Mouse (Mus musculus): ENCODE measurements around the gene Gnb4.

The Gnb4 gene

DNA sequence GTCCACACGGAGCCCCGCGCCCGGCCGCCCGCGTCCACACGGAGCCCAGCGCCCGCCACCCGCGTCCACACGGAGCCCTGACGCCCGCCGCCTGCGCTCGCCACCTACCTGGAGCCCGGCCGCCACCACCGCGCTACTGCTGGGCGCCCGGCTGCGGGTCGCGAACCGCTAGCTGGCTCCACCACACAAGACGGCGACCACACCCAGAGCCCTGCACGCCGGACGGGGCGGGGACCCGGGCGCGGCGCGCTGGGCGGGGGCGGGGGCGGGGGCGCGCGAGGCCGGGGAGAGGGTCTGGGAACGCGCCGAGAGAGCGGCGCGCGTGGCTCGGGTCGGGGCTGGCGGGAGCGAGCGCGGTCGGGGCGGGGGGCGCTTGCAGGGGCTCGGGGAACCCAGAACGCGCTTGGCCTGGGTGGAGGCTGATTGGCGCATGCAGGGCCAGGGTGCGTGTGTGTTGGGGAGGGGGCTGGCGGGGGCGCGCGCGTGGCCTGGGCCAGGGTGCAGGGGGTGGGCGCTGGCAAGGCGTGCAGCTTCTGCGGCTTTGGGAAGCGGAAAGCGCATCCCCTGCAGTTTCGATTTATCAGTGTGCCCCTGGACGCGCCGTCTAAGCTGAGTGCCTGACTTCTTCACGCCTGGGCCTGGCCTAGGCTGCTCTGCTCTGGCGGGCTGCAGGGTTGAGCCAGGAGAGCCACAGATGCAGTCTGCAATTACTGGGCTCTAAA lies at the start of gene Gnb4:
TSS of gene Gnb4 (minus strand) at position 255 of the 722 bp plus-strand sequence.
- peak; percentile 34 for DNase-seq (ENCODE audit: low spot score)

DNA sequence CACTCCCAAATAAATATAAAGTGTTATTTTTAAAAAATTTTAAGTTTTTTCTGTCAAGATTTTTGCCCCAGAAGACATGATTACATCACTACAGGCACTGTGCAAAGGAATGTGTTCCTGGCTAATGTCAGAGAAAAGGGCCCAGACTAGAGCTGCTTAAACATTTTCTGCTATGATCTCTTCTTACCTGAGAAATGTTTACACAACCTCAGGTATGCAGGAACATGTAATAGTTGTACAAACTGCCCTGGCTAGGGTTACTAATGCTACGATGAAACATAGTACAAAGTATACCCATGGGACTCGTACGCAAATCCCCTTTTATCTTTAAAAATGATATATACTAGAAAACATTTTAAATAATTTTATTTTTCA lies 45.2 kb upstream of the Gnb4 start:
- DNase-seq (ENCODE audit: low spot score) = no peak

DNA sequence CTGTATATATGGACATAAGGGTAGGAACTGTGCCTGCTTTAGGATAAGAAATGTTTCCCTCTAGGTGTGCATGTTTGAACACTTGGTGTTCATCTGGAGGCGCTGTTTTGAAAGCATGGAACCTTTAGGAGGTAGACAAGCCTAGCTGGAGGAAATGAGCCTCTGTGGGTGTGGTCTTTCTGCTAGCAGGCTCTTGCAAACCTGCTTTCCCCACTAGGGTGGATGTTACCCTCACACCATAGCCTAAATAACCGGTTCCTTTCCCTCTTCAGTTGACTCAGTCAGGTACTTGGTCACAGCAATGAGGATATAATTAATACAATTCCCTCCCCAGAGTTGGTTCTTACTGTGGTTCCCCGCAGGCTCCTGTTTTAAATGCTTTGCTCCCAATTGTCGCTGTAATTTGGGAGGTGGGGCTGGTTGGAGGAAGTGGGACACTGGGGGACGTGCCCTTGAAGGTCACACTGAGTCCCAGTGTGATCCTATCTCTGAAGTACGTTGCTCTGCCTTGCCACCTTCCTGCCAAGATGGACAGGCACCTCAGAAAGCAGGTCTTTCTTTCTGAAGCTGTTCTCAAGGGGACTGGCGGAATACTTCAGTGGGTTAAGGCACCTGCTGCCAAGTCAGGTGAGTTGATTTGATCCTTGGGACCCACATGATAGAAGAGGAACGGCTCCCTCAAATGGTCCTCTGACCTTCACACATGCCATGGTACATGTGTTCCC lies 44.6 kb upstream of the Gnb4 start:
- DNase-seq (ENCODE audit: low spot score) = no peak

DNA sequence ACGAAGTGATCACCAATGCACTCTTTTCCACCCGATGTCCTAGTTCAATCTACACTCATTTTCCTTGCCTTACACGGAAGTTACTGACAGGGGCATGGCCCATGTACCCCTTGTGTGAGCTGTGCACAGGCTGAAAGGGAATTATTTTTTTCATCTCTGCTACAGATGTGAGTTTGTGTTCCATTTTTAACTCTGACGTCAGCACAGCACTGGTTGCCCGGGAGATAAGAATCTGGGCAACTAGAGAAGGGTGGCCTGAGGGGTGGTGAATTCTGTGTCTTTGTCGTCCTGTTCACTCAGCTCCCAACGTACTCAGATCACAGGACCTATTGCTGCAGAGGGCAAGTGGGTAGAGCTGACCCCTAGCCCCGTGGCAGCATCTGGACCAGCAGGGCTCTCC lies 43.9 kb upstream of the Gnb4 start:
- DNase-seq (ENCODE audit: low spot score) = peak; percentile 15

DNA sequence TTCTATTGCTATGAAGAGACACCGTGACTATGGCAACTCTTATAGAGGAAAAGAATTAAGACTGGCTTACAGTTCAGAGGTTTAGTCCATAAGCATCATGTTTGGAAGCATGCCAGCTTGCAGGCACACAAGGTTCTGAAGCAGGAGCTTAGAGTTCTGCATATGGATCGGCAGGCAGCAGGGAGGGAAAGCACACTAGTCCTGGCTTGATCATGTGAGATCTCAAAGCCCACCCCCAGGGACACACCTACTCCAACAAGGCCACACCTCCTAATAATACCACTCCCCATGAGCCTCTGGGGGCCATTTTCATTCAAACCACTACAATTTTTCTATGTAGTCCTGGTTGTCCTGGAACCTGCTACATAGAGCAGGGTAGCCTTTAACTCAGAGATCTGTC lies 43.1 kb upstream of the Gnb4 start:
- DNase-seq (ENCODE audit: low spot score) = no peak

DNA sequence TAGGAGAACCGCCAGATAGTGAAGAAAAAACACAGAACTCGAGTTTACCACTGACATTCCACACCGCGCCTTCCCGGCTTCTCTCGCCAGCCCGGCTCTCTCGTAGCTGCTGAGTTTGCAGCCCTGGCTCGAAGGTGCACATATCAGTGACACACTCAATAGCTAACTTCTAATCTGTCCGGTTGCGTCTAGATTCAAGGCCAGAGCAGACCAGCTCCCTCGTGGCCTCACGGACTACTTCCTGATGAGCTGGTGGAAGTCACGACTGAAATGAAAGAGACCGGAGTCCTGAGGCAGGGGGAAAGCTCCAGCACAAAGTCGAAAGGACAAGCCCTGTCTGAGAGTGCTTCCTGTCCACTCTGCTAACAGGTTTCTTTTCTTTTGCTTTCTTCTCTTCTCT lies 42.4 kb upstream of the Gnb4 start:
- no peak for DNase-seq (ENCODE audit: low spot score)

DNA sequence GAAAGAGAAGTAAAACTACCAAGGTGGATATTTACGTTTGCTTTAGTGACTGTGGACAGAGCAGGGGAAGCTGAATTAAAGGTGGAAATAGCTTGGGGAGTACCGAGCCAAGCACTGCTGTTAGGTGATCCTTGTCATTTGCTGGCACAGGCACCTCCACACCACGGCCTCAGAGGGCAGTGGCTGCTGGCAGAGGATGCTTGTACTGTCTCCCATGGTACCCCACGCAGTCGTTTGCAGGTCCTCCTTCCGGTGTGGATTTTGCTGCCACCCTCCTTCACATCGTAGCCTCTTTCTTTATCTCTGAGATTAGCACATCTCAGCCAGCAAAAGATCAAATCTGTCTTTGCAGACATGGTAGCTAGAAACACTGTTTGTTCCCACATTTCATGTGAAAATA lies 42.0 kb upstream of the Gnb4 start:
- DNase-seq (ENCODE audit: low spot score) = no peak

DNA sequence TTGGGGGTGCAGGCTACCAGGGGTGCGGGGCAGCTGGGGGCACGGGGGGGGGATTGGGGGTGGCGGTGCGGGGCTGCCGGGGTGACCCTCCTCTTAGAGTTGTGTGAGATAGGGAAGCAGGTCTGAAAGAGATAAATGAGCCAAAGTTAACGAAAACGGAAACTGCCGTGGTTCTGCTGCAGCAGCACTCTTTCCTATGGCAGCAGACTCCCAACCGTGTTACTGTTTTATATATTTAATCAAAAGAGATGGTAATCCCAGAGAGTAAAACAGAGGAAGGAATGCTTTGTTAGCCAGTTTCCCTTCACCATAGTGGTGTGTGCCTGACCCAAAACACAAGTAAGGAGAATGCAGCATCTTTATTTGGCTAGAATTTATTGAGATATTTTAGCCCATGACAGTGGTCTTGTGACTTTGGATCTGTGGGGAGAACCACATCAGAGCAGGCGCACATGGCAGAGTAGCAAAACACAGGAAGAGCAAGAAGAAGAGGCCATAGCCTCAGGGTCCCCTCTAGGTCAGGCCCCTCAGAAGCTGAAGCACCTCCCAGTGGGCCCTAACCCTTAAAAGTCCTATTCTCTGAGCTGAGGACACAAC lies 40.1 kb upstream of the Gnb4 start:
- DNase-seq (ENCODE audit: low spot score) = no peak

DNA sequence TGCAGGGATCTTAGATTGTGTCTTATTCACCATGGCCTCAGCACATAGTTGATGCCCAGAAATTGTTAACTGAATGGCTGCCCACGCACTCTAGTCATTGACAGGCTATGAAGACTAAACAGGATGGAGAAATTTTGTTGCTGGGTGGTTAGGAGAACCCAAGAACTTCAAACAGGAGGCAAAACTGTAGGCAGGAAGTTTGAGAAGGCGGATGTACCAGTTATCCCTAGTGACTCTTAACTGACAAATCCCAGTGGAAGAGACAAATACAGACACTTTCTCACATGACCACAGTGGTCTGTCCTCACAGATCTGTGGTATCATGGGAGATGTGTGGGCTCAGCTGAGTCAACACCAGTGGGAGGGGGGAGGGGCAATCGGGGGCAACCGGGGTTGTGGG lies 39.6 kb upstream of the Gnb4 start:
- DNase-seq (ENCODE audit: low spot score) = no peak

DNA sequence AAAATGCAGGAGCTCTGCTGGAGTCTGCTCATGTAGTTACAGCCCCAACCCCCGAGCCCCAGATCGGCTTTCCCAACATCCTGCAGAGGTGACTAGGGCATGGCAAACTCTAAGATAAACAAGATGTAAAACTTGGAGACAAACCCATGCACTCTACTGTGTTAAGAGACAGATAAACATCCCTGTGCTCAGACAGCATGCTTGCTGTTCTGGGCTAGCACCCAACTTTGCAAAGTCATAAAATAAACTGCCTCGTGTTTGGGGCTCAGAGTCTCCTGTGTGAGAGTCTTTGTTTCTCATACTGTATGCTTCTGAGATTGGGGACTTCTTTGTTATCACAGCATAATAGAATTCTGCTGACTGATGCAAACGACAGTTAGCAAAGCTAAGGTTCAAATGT lies 36.4 kb upstream of the Gnb4 start:
- no peak for DNase-seq (ENCODE audit: low spot score)

DNA sequence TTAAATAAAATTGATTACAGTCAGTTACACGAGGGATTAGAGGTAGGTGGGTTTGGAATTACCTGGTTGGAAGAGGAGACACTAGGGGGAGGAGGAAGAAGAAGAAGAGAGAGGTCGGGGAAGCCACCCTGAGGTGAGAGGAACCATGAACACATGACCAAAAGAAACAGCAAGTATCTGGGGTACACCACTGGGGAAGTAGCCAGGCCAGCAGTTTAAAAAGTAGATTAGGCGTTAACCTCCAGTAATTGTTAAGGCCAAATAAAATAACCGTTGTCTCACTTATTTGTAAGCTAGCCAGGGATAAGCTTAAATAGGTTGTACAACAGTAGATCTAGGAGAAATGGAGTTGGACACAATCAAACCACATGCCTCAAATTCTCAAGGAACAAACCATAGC lies 32.9 kb upstream of the Gnb4 start:
- no peak for DNase-seq (ENCODE audit: low spot score)

DNA sequence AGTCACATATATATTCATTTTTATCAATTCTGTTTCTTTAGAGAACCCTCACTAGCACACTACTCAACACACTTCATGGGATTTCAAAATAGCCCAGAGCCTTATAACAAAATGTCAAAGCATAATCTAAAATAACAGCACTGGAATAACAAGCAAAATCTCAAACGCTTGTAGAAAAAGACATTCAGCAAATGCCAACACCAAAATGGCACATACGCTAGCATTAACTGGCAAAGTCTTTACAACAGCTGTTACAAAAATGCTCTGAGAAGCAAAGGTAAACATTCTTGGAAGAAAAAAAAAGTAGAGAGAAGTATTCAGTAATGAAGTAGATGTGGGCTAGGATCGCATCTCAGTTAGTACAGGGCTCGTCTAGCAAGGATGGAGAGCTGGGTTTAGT lies 30.5 kb upstream of the Gnb4 start:
- no peak for DNase-seq (ENCODE audit: low spot score)

DNA sequence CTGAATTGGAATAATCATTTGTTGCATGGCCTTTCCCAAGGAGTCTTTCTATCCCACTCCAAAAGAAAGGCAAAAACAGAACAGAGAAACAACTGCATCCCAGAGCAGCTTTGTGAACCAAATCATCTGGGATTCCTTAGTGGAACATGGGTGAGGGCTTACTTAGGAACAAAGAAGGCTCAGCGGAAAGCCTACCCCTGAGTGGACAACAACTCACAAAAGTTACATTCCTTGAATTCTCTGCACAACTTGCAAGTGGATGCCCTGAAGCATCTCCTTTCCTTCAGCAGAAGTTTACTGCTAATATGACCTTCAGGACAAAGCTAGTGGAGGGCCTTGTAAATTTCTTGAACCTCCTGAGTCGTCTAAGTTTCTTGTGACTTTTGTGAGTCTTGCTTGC lies 28.4 kb upstream of the Gnb4 start:
- no peak for DNase-seq (ENCODE audit: low spot score)

DNA sequence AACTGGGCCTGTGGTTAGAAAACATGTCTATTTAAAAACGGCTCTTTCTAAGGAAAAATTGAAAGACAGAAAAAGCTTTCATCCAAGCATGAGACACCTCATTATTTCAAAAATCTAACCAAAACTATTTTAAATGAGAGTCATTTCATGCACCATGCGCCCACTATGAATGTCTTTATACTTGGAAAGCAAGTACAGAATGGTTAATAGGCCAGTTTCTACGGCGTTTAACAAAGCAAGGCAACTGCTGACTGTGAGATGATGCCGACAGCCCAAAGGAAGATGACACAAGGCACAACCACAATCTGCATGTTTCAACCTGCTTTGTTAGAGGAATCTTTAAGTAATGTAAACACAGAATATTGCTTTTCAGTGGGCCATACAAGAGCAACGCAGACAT lies 25.7 kb upstream of the Gnb4 start:
- no peak for DNase-seq (ENCODE audit: low spot score)

DNA sequence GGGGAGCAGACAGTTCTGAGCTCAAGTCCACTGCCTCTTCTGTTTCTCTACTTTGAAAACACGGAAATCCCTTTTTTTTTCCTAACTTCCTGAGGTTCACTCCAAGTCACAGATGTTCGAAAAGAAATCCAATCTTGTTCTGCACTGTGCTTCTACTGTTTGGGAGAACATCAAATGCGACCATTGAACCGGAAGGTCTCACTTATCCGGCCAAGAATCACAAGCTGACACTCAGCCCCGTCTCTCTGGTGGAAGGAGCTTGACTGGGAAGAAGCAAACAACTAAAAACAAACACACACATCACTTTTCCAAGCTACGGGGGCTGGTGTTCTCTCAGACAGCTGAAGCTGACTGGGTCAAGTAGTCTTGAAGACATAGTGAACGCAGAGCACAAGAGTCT lies 21.9 kb upstream of the Gnb4 start:
- no peak for DNase-seq (ENCODE audit: low spot score)

DNA sequence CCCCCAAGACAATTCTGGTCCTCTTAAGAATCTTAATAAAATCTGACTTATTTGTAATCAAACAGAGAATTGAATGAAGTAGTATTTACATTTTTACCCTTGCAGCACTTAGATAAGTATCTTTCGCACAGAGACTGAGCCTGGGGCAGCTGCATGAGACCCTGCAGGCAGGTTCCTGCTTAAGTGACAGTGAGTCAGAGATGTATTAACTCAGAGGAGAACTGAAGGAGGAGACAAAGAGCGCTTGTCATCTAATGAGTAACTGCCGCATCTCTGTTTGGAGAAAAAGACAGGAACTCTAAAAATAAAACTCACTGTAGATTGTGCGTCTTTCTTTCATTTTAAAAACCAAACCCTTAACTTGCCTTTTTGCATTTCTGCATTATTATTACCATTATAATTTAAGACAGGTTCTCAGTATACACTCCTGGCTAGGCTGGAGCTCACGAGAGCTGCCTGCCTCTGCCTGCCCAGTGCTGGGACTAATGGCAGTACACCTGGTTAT lies 16.4 kb upstream of the Gnb4 start:
- DNase-seq (ENCODE audit: low spot score) = no peak

DNA sequence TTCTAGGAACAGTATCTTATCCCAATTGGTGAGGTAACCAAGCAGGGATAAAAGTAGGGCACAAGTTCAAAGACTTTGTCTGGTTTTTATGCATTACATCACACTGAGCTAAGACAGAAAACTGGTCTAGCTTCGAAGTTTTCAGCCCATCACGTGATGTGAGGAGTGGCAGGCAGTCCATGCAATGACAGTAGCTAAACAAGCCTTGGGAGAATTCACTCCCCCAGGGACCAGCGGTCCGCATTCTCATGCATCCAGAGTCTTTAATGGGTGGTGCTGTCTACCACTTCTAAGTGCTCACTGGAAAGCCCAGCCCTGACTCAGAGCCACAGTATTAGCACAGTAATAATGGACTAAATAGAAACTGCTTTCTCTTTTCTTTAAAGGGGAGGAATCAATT lies 13.8 kb upstream of the Gnb4 start:
- DNase-seq (ENCODE audit: low spot score) = no peak

DNA sequence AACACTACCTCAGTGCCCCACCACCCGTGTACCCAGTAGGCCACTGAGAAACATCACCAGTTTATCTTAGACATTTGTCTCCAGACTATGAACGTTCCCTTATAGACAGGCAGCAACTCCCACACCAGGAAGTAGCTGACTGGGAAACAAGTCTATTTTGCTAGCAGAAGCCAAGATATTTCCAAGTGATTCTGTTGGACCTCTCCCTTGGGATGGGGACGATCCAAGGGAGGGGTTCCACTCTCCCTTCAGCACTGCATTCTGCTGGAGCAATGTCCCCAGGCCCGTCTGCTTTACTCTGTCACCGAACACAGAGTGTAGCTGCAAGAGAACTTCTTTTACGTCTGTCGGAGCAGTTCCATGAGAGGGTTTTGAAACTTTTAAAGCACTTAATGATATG lies 11.8 kb upstream of the Gnb4 start:
- DNase-seq (ENCODE audit: low spot score) = no peak

DNA sequence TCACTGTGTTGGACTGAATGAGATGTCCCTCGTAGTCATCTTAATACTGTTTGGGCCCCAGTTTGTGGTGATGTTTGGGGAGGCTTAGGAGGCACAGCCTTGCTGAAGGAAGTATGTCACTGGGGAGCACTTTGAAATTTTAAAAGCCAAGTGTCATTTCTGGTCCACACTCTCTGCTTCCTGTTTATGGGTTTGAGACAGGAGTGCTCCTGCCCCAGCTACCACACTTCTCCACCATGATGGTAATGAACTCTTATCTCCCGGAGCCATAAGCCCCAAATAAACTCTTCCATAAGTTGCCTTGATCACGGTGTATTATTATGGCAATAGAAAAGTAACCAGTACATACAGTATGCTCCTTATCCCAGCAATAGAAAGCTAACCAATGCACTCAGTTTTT lies 5.7 kb upstream of the Gnb4 start:
- DNase-seq (ENCODE audit: low spot score) = no peak

DNA sequence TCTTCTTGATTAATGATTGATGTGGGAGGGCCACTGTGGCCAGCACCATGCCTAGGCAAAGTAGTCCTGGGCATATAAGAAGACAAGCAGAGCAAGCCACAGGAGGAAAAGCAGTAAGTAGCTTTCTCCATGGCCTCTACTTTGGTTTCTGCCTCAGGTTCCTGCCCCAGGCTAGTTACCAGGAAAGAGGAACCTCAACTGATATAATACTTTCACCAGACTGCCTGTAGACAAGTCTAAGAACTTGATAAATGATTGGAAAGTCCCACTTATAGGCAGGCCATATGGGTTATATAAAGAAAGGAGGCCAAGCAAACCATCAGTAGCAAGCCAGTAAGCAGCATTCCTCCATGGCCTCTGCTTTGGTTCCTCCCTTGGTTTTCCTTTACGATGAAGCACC lies 5.3 kb upstream of the Gnb4 start:
- no peak for DNase-seq (ENCODE audit: low spot score)

DNA sequence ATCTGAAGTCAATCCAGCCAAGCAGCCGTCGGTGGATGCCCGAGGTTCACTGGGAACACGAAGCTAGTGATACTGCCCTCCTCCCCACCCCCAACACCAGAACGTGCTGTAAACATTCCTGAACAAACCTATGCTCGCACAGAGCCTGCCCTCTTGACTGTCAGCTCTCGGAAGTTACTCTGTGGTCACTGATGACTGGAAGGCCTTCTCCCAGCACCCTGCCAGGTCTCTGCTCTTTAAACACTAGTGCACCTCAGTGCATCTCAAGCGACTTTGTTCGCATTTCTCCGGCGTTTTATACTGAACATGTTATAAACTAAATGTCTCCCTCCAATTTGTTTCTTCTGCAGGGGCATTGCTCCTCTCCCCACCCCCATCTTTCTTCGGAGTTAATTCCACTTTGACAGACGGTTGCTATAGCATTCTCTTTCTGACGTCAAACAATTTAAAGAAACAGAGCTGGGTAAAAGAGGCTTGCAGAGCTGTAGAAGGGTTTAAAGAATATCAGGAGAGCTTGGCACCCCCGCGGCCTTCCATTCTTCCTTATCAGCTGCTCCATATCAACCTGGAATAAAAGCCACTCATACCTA lies 763 bp upstream of the Gnb4 start:
- peak; percentile 10 for DNase-seq (ENCODE audit: low spot score)

DNA sequence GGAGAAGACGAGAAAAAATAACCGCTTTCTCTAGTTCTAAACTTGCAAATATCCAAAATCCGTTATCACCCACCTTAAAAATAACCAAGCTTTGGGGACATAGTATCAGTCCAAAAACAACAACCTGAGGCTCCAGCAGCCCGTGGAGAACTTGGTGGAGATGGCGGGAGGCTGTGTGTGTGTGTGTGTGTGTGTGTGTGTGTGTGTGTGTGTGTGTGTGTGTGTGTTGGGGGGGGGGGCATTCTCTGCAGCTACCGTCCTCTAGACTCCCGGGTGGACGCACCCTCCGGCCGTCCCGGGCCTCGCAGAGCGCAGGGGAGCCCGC lies 417 bp downstream of the Gnb4 start:
- no peak for DNase-seq (ENCODE audit: low spot score)

DNA sequence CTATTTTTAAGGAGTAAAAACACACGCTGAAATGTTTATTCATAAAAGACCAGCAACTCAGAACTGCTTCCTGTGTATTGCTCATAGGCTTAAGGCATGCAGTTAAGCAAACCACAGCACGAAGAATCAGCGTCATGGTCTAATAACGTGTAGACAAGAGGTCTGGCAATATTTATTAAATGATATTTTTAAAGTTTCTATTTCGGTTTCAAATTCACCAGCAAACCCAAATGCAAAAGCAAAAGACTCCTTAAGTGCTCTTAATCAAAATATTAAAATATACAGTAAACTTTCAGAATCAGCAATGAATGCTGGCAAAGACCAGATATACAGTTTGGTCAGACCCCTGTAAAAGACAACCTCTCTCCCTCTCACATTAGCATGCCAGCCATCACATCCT lies 1.0 kb downstream of the Gnb4 start:
- no peak for DNase-seq (ENCODE audit: low spot score)

Measured in T-cell, adult 2 months (primary cell).